Mouse (Mus musculus): ENCODE measurements around the gene Gm20388.

DNA sequence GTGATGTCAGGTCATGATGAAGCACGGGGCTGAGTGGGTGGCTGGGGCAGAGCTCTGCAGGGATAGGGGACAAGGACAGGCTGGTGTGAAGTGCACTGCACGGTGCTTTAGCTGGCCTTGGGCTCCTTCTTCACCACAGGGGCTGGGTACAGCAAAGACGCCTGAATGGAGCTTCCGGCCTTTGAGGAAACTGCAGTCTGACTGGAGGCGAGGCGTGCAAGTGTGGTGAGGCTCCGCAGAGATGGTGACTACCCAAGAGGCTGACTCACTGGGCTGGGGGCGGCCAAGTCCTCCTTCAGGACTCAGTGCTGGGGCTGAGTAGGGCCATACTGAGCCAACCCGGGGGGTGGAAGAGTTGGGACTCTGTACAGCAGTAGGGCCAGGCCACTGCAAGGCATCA lies 295.3 kb downstream of the Gm20388 start:
- TF ChIP-seq CTCF (IDR thresholded peaks at IDR 0.05; ENCODE audit: low read depth, low read length) (no peak), GATA1 (IDR thresholded peaks at IDR 0.05; ENCODE audit: borderline replicate concordance, low read length) (no peak), TAL1 (conservative IDR thresholded peaks at IDR 0.05; ENCODE audit: low read depth, low read length) (no peak), GATA2 (IDR thresholded peaks at IDR 0.05; ENCODE audit: borderline replicate concordance, low read depth, low read length) (no peak), POLR2AphosphoS5 (IDR thresholded peaks at IDR 0.05; ENCODE audit: insufficient replicate concordance, low read depth, low read length) (no peak)

Data from G1E (cell line).